Mouse (Mus musculus) hindbrain, embryonic 16.5 days (tissue): Measurements from ENCODE around the gene Tcf3. TPM values are rescaled to one million over a fixed set of nuclear protein-coding genes. Genes with fewer than 3 reads are reported as not detected.
A peak's percentile ranks its signal among the peaks of the same experiment; 100 is the strongest.

Source experiments
- ATAC-seq: fragments of 200-750 bp; cut with Nextera tagmentation; 2 replicates; pipeline ENCODE4 v1.8.0; 2017; ENCODE audit warnings: moderate TSS enrichment, moderate library complexity
- H3K27ac ChIP-seq: fragments of 300-500 bp; sonication (generic); 2 replicates; pipeline ENCODE4 v1.5.1; 2014; ENCODE audit warnings: low read depth, mild to moderate bottlenecking, control low read depth, low read length, moderate library complexity
- H3K27me3 ChIP-seq: fragments of 300-500 bp; sonication (generic); replicated peaks from 2 replicates; pipeline ENCODE4 v1.6.1; 2014; ENCODE audit warnings: low read length; ENCODE audit not compliant: control insufficient read depth, insufficient read depth
- H3K36me3 ChIP-seq: fragments of 300-500 bp; sonication (generic); 2 replicates; pipeline ENCODE4 v1.6.1; 2014; ENCODE audit warnings: mild to moderate bottlenecking, low read length, moderate library complexity, mixed read lengths; ENCODE audit not compliant: control insufficient read depth, insufficient read depth
- H3K4me1 ChIP-seq: fragments of 300-500 bp; sonication (generic); 2 replicates; pipeline ENCODE4 v1.6.1; 2014; ENCODE audit warnings: low read depth, low read length; ENCODE audit not compliant: control insufficient read depth, insufficient read depth
- H3K4me2 ChIP-seq: fragments of 300-500 bp; sonication (generic); 2 replicates; pipeline ENCODE4 v1.6.1; 2014; ENCODE audit warnings: mild to moderate bottlenecking, low read length, control low read depth, moderate library complexity
- H3K4me3 ChIP-seq: fragments of 300-500 bp; sonication (generic); 2 replicates; pipeline ENCODE4 v1.5.1; 2014; ENCODE audit warnings: mild to moderate bottlenecking, low read length, control low read depth, moderate library complexity
- H3K9ac ChIP-seq: fragments of 300-500 bp; sonication (generic); 2 replicates; pipeline ENCODE4 v1.6.1; 2014; ENCODE audit warnings: low read depth, mild to moderate bottlenecking, control low read depth, low read length, moderate library complexity
- H3K9me3 ChIP-seq: fragments of 300-500 bp; sonication (generic); 2 replicates; pipeline ENCODE4 v1.6.1; 2014; ENCODE audit warnings: mild to moderate bottlenecking, low read length, moderate library complexity; ENCODE audit not compliant: control insufficient read depth
- WGBS: fragments of 180-500 bp; shearing (Covaris S2); extraction: QIAGEN DNeasy Blood & Tissue Kit; methylation state at CpG from one replicate; pipeline ENCODE4 v1.1.7; 2014; 5-methylcytosine and 5-hydroxymethylcytosine counted together
- polyA plus RNA-seq: library from polyadenylated mRNA; unstranded; fragments of >200 nt; fragmentation: Nextera tagmentation; extraction: Ambion mirVana; gene quantifications from 2 replicates; pipeline ENCODE4 v1.2.1, GENCODE M21; 2015

The Tcf3 gene
- polyA plus RNA-seq, 1 experiment from 2014 or later: 32.5 TPM

- Histone ChIP-seq H3K9me3 (no peaks in the 10 kb centered on the region), H3K27me3 (peaks cover 5% of the 10 kb centered on the region), H3K36me3 (no peaks in the 10 kb centered on the region), H3K4me3 (no peak overlapping the region), H3K9ac (no peak overlapping the region), H3K4me1 (no peaks in the 10 kb centered on the region; the same call in 1 of the 2 replicates), H3K4me2 (no peak overlapping the region), H3K27ac (no peak overlapping the region)
- 67% methylated on average over 2 of the region's 2 CpGs for WGBS
- ATAC-seq: no peak
Measured at GRCm38 (mm10) chr10:80442989-80443388, 9.5 kb upstream of the Tcf3 start.

- WGBS: 58% methylated on average over 8 of the region's 8 CpGs
- H3K4me2 ChIP-seq: no peak overlapping the region
Measured at GRCm38 (mm10) chr10:80441598-80441997, 8.2 kb upstream of the Tcf3 start.

GRCm38 (mm10) chr10:80440031-80440430 is 6.6 kb upstream of the Tcf3 start:
- Histone ChIP-seq H3K4me1 (no peaks in the 10 kb centered on the region), H3K9ac (no peak overlapping the region), H3K27me3 (0 out of 2 replicates have a peak, but pooled peaks cover 3% of the 10 kb centered on the region), H3K4me2 (no peak overlapping the region), H3K36me3 (no peaks in the 10 kb centered on the region), H3K4me3 (no peak overlapping the region), H3K9me3 (no peaks in the 10 kb centered on the region), H3K27ac (no peak overlapping the region)
- ATAC-seq: no peak

More at GRCm38 (mm10) chr10:80441598-80441997, 8.2 kb upstream of the Tcf3 start:
- Histone ChIP-seq H3K27me3 (peaks cover 3% of the 10 kb centered on the region; the same call in 1 of the 2 replicates), H3K9me3 (no peaks in the 10 kb centered on the region), H3K27ac (no peak overlapping the region), H3K4me3 (no peak overlapping the region), H3K9ac (no peak overlapping the region), H3K4me1 (no peaks in the 10 kb centered on the region; the same call in 1 of the 2 replicates), H3K36me3 (no peaks in the 10 kb centered on the region)
- ATAC-seq: no peak

GRCm38 (mm10) chr10:80437973-80438372 is 4.5 kb upstream of the Tcf3 start:
- no peaks in the 10 kb centered on the region for H3K9me3 ChIP-seq
- no peak for ATAC-seq
- H3K9ac ChIP-seq: no peak overlapping the region
- H3K36me3 ChIP-seq: no peaks in the 10 kb centered on the region
- no peak overlapping the region for H3K4me2 ChIP-seq
- 0 out of 2 replicates have a peak, but pooled peaks cover 2% of the 10 kb centered on the region for H3K27me3 ChIP-seq
- no peak overlapping the region for H3K27ac ChIP-seq
- WGBS: 60% methylated on average over 4 of the region's 4 CpGs
- no peaks in the 10 kb centered on the region for H3K4me1 ChIP-seq
- H3K4me3 ChIP-seq: no peak overlapping the region

- Histone ChIP-seq H3K36me3 (no peaks in the 10 kb centered on the region), H3K9me3 (no peaks in the 10 kb centered on the region), H3K4me3 (no peak overlapping the region), H3K27me3 (no peaks in the 10 kb centered on the region), H3K4me2 (no peak overlapping the region), H3K4me1 (peaks cover 14% of the 10 kb centered on the region), H3K9ac (no peak overlapping the region), H3K27ac (no peak overlapping the region)
- 11% methylated on average over 9 of the region's 9 CpGs for WGBS
- no peak for ATAC-seq
Measured at GRCm38 (mm10) chr10:80436276-80436675, 2.8 kb upstream of the Tcf3 start.

- no peak overlapping the region for H3K27ac ChIP-seq
- no peaks in the 10 kb centered on the region for H3K36me3 ChIP-seq
- peaks cover 19% of the 10 kb centered on the region for H3K4me1 ChIP-seq
- H3K9me3 ChIP-seq: no peaks in the 10 kb centered on the region
- no peak overlapping the region for H3K4me3 ChIP-seq
- 25% methylated on average over 7 of the region's 7 CpGs for WGBS
- no peak overlapping the region for H3K4me2 ChIP-seq
- H3K9ac ChIP-seq: no peak overlapping the region
- ATAC-seq: no peak
- H3K27me3 ChIP-seq: no peaks in the 10 kb centered on the region
Measured at GRCm38 (mm10) chr10:80435764-80436163, 2.3 kb upstream of the Tcf3 start.

GRCm38 (mm10) chr10:80434823-80435222 is 1.4 kb upstream of the Tcf3 start:
- H3K36me3 ChIP-seq: peaks cover 4% of the 10 kb centered on the region
- H3K4me3 ChIP-seq: no peak overlapping the region
- H3K27me3 ChIP-seq: no peaks in the 10 kb centered on the region
- H3K9me3 ChIP-seq: no peaks in the 10 kb centered on the region
- no peak; the same call in 1 of the 2 replicates for ATAC-seq
- H3K4me1 ChIP-seq: peaks cover 19% of the 10 kb centered on the region
- WGBS: 81% methylated on average over 3 of the region's 3 CpGs
- H3K27ac ChIP-seq: no peak overlapping the region
- H3K4me2 ChIP-seq: no peak overlapping the region
- H3K9ac ChIP-seq: no peak overlapping the region

GRCm38 (mm10) chr10:80434233-80434592 is 766 bp upstream of the Tcf3 start:
- no peaks in the 10 kb centered on the region for H3K27me3 ChIP-seq
- WGBS: 11% methylated on average over 8 of the region's 8 CpGs
- H3K4me2 ChIP-seq: peak overlapping the region; percentile 26
- H3K9me3 ChIP-seq: no peaks in the 10 kb centered on the region
- no peak overlapping the region for H3K9ac ChIP-seq
- peaks cover 19% of the 10 kb centered on the region for H3K4me1 ChIP-seq
- no peak; the same call in 1 of the 2 replicates for ATAC-seq
- no peak overlapping the region for H3K27ac ChIP-seq
- H3K4me3 ChIP-seq: peak overlapping the region; percentile 91
- H3K36me3 ChIP-seq: peaks cover 10% of the 10 kb centered on the region

- Histone ChIP-seq H3K36me3 (peaks cover 18% of the 10 kb centered on the region), H3K27ac (peak overlapping the region; percentile 97), H3K9me3 (no peaks in the 10 kb centered on the region), H3K4me2 (peak overlapping the region; percentile 79), H3K4me1 (peaks cover 19% of the 10 kb centered on the region), H3K27me3 (no peaks in the 10 kb centered on the region), H3K4me3 (peak overlapping the region; percentile 91), H3K9ac (peak overlapping the region; percentile 97)
- no peak for ATAC-seq
- under 1% methylated on average over 41 of the region's 60 CpGs for WGBS
Measured at GRCm38 (mm10) chr10:80432936-80433512, 423 bp downstream of the Tcf3 start.
